Mouse (Mus musculus): Measurements from ENCODE around the gene Scamp5. TPM values are rescaled to one million over a fixed set of nuclear protein-coding genes. Genes with fewer than 3 reads are reported as not detected.

The Scamp5 gene
- polyA plus RNA-seq, 1 experiment: 10.9 TPM

DNA sequence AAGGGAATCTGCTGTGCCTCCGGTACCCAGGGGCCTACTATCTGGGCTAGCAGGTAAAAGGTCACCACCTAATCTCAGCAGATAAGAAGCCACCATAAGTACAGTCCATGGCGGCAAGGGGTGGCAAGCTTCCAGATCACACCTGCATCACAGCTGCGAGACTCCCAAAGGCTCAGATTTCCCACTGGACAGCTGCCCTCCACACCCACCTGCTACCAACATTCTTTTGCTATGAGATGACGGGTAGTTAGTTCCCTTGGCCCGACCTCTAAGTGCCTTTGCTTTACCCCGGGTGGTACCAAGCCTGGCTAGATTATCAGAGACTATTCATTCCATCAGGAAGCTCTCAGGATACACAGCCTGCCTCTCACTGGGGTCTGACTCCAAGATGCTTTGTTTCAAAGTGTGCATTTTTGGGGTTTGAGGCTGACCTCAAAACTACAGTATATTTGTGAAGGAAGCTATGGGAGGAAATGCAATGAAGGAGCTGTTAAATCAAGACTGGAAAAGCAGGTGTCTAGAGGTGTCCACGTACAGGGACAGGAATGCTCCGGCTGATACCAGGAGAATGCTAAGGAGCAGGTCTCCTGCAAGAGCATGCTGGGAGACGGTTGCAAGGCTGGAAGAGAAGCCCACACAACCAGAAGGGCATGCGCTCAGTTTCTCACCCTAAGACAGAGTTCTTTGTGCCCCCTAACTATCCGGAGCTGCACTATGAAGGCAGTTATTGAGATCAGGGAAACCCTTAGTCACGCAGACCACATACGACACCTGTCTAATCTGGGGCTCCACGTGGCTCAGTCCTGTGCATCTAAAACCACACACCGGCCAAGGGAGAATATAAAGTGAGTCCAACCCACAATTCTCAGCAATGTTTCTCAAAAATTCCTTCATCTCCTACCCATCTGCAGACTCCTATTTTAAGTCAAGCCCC, 65.3 kb downstream of the Scamp5 start:
- DNase-seq: no peak
- H3K4me1 ChIP-seq (ENCODE audit: control insufficient read depth, insufficient read depth, low read length): no peaks in the 10 kb centered on the region
- no peak for TF ChIP-seq CTCF (IDR thresholded peaks at IDR 0.05; ENCODE audit: insufficient read depth, low read length)
- no peak for TF ChIP-seq POLR2A (IDR thresholded peaks at IDR 0.05; ENCODE audit: borderline replicate concordance, extremely low read depth, low read depth, low read length)
- 67% methylated on average over 15 of the region's 15 CpGs for WGBS
- no peak overlapping the region for H3K4me3 ChIP-seq (replicated peaks; ENCODE audit: extremely low read depth, low read depth, low read length)

GRCm38 (mm10) chr9:57398773-57399172, 69.1 kb downstream of the Scamp5 start:
- H3K4me1 ChIP-seq (ENCODE audit: control insufficient read depth, insufficient read depth, low read length): no peaks in the 10 kb centered on the region
- 98% methylated on average over 2 of the region's 2 CpGs for WGBS
- no peak overlapping the region for H3K4me3 ChIP-seq (replicated peaks; ENCODE audit: extremely low read depth, low read depth, low read length)
- TF ChIP-seq CTCF (IDR thresholded peaks at IDR 0.05; ENCODE audit: insufficient read depth, low read length): no peak
- TF ChIP-seq POLR2A (IDR thresholded peaks at IDR 0.05; ENCODE audit: borderline replicate concordance, extremely low read depth, low read depth, low read length): no peak
- DNase-seq: no peak

- Histone ChIP-seq H3K4me3 (replicated peaks; ENCODE audit: extremely low read depth, low read depth, low read length) (no peak overlapping the region), H3K4me1 (ENCODE audit: control insufficient read depth, insufficient read depth, low read length) (no peaks in the 10 kb centered on the region)
- TF ChIP-seq POLR2A (IDR thresholded peaks at IDR 0.05; ENCODE audit: borderline replicate concordance, extremely low read depth, low read depth, low read length) (no peak), CTCF (IDR thresholded peaks at IDR 0.05; ENCODE audit: insufficient read depth, low read length) (no peak)
- no peak for DNase-seq
- whole genome bisulfite sequencing: 95% methylated on average over 1 of the region's 1 CpGs
Observed at GRCm38 (mm10) chr9:57392892-57393291, 75.0 kb downstream of the Scamp5 start.

Other genes starting within 250 kb of the Scamp5 start
- gene Trcg1, start 231.5 kb downstream of the Scamp5 start, polyA plus RNA-seq (2012; rRNA removed): not detected in 2 replicates
- 12.1 and 12.5 TPM in 2 replicates for gene 1700017B05Rik, start 205.4 kb downstream of the Scamp5 start, polyA plus RNA-seq (2012; rRNA removed)
- gene Ppcdc, start 27.9 kb downstream of the Scamp5 start, polyA plus RNA-seq (2012; rRNA removed): 30.8 and 36.1 TPM in 2 replicates
- gene Rpp25, start 36.0 kb upstream of the Scamp5 start, polyA plus RNA-seq (2012; rRNA removed): 1.6 and 2.0 TPM in 2 replicates
- 166 and 181 TPM in 2 replicates for gene Cox5a, start 53.2 kb upstream of the Scamp5 start, polyA plus RNA-seq (2012; rRNA removed)
- gene Fam219b, start 69.5 kb upstream of the Scamp5 start, polyA plus RNA-seq (2012; rRNA removed): 9.5 and 16.9 TPM in 2 replicates
- 18.1 and 28.4 TPM in 2 replicates for gene Mpi, start 84.7 kb upstream of the Scamp5 start, polyA plus RNA-seq (2012; rRNA removed)
- gene Scamp2, start 92.9 kb upstream of the Scamp5 start, polyA plus RNA-seq (2012; rRNA removed): 83.0 and 103 TPM in 2 replicates
- 23.2 and 34.2 TPM in 2 replicates for gene Ulk3, start 121.4 kb upstream of the Scamp5 start, polyA plus RNA-seq (2012; rRNA removed)
- not detected in 2 replicates for gene Cplx3, start 138.2 kb upstream of the Scamp5 start, polyA plus RNA-seq (2012; rRNA removed)
- gene Lman1l, start 152.7 kb upstream of the Scamp5 start, polyA plus RNA-seq (2012; rRNA removed): 0.06 and 0.08 TPM in 2 replicates
- 68.7 and 79.3 TPM in 2 replicates for gene Csk, start 185.6 kb upstream of the Scamp5 start, polyA plus RNA-seq (2012; rRNA removed)
- gene Cyp1a2, start 215.6 kb upstream of the Scamp5 start, polyA plus RNA-seq (2012; rRNA removed): 0.23 and 0.44 TPM in 2 replicates
- gene Cyp1a1, start 219.9 kb upstream of the Scamp5 start, polyA plus RNA-seq (2012; rRNA removed): 28.8 and 37.7 TPM in 2 replicates
- gene Edc3, start 240.5 kb upstream of the Scamp5 start, polyA plus RNA-seq (2012; rRNA removed): 17.6 and 19.4 TPM in 2 replicates